Mouse (Mus musculus): Measurements from ENCODE around the gene Hivep3.

The Hivep3 gene

GRCm38 (mm10) chr4:119733184-119733880 lies at the start of gene Hivep3:
Gene Hivep3, plus strand, starts transcription at chr4:119733784.
- ATAC-seq (ENCODE audit: low TSS enrichment): peak; percentile 92

- no peak for ATAC-seq (ENCODE audit: low TSS enrichment)
Measured at GRCm38 (mm10) chr4:119685746-119686145, 47.8 kb upstream of the Hivep3 start.

GRCm38 (mm10) chr4:119698339-119698738 lies 35.2 kb upstream of the Hivep3 start:
- no peak for ATAC-seq (ENCODE audit: low TSS enrichment)

- ATAC-seq (ENCODE audit: low TSS enrichment): no peak
Measured at GRCm38 (mm10) chr4:119701269-119701954, 32.2 kb upstream of the Hivep3 start.

GRCm38 (mm10) chr4:119703965-119704364 lies 29.6 kb upstream of the Hivep3 start:
- no peak for ATAC-seq (ENCODE audit: low TSS enrichment)

- ATAC-seq (ENCODE audit: low TSS enrichment): no peak
Measured at GRCm38 (mm10) chr4:119707326-119707725, 26.3 kb upstream of the Hivep3 start.

GRCm38 (mm10) chr4:119707751-119708150 lies 25.8 kb upstream of the Hivep3 start:
- no peak for ATAC-seq (ENCODE audit: low TSS enrichment)

- ATAC-seq (ENCODE audit: low TSS enrichment): no peak
Measured at GRCm38 (mm10) chr4:119710208-119710607, 23.4 kb upstream of the Hivep3 start.

- ATAC-seq (ENCODE audit: low TSS enrichment): peak; percentile 79
Measured at GRCm38 (mm10) chr4:119717443-119717842, 16.1 kb upstream of the Hivep3 start.

- no peak for ATAC-seq (ENCODE audit: low TSS enrichment)
Measured at GRCm38 (mm10) chr4:119721531-119721930, 12.1 kb upstream of the Hivep3 start.

- ATAC-seq (ENCODE audit: low TSS enrichment): no peak
Measured at GRCm38 (mm10) chr4:119726074-119726473, 7.5 kb upstream of the Hivep3 start.

- no peak for ATAC-seq (ENCODE audit: low TSS enrichment)
Measured at GRCm38 (mm10) chr4:119727871-119728270, 5.7 kb upstream of the Hivep3 start.

- ATAC-seq (ENCODE audit: low TSS enrichment): peak; percentile 17; the same call in 1 of the 2 replicates
Measured at GRCm38 (mm10) chr4:119733942-119734341, 358 bp downstream of the Hivep3 start.

GRCm38 (mm10) chr4:119734352-119734751 lies 768 bp downstream of the Hivep3 start:
- 0 out of 2 replicates have a peak, but pooled peaks have one; percentile 7 for ATAC-seq (ENCODE audit: low TSS enrichment)

- ATAC-seq (ENCODE audit: low TSS enrichment): no peak
Measured at GRCm38 (mm10) chr4:119738641-119739040, 5.1 kb downstream of the Hivep3 start.

- ATAC-seq (ENCODE audit: low TSS enrichment): 0 out of 2 replicates have a peak, but pooled peaks have one; percentile 47
Measured at GRCm38 (mm10) chr4:119739301-119740062, 5.9 kb downstream of the Hivep3 start.

- ATAC-seq (ENCODE audit: low TSS enrichment): no peak
Measured at GRCm38 (mm10) chr4:119748341-119748740, 14.8 kb downstream of the Hivep3 start.

- no peak for ATAC-seq (ENCODE audit: low TSS enrichment)
Measured at GRCm38 (mm10) chr4:119750157-119750556, 16.6 kb downstream of the Hivep3 start.

- ATAC-seq (ENCODE audit: low TSS enrichment): no peak
Measured at GRCm38 (mm10) chr4:119750681-119751211, 17.2 kb downstream of the Hivep3 start.

- ATAC-seq (ENCODE audit: low TSS enrichment): no peak
Measured at GRCm38 (mm10) chr4:119751408-119752006, 17.9 kb downstream of the Hivep3 start.

- peak; percentile 82 for ATAC-seq (ENCODE audit: low TSS enrichment)
Measured at GRCm38 (mm10) chr4:119759574-119760233, 26.1 kb downstream of the Hivep3 start.

Measured in frontal cortex, adult (tissue).